Mouse (Mus musculus): Measurements from ENCODE around the gene Echdc3. TPM values are rescaled to one million over a fixed set of nuclear protein-coding genes. Genes with fewer than 3 reads are reported as not detected.

Echdc3 gene
- polyA plus RNA-seq, 1 experiment from 2014 or later: 12.1 TPM

DNA sequence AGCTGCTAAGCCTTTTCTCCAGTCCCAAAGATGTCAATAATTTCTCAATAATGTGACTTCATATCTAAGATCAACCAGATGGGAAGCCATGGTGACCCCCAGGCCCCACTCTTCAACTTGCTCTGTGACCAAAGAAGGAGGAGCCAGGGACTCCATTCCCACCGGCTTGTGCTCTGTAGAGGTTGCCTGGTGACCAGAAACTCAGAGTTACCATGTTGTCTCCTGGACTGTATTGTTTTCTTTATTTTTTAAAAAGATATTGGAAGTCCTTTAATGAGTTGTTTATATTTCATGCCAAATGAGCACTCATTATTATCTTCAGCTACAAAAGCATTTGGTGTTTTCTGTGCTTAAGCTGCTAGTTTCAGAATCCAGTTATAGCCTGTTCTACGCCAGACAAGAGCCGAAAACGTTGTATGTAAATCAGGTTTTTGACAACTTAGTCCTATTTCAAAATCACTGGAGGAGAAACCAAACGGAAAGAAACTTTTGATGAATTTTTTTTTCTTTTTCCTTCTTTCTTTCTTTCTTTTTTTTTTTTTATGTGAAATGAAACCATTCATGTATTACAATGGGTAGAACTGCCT lies 42.7 kb upstream of the Echdc3 start:
- H3K4me3 ChIP-seq (replicated peaks; ENCODE audit: low read length): no peak overlapping the region
- H3K9ac ChIP-seq (ENCODE audit: low read length): no peak overlapping the region
- no peaks in the 10 kb centered on the region for H3K36me3 ChIP-seq (ENCODE audit: control insufficient read depth, insufficient read depth, low read length)
- H3K4me1 ChIP-seq (ENCODE audit: control insufficient read depth, insufficient read depth, low read length): peaks cover 9% of the 10 kb centered on the region
- no peaks in the 10 kb centered on the region for H3K27me3 ChIP-seq (ENCODE audit: control insufficient read depth, insufficient read depth, low read length)
- no peak for ATAC-seq (ENCODE audit: insufficient read depth, low FRiP score)
- 0 out of 2 replicates have a peak, but pooled peaks cover 4% of the 10 kb centered on the region for H3K9me3 ChIP-seq (replicated peaks; ENCODE audit: control insufficient read depth, low read length)
- no peak overlapping the region for H3K4me2 ChIP-seq (ENCODE audit: low read depth, low read length)
- 81% methylated on average over 5 of the region's 5 CpGs for WGBS
- H3K27ac ChIP-seq (ENCODE audit: low read length): no peak overlapping the region

DNA sequence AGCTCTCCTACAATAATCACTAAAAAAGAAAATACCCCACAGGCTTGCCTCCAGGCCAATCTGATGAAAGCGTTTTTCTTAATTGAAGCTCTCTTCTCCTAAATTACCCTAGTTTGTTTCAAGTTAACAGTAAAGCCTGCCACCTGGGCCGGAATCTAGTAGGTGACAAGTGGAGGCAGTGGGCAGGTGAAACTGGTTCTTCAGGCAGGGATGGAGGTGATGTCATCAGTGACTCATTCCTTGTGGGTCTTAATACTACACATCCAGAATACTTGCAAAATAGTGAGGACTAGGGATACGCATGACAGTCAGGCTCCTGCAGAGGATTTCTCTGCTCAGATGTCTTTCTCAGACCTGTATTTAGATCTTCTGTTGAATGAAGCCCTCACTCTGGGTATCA lies 39.7 kb upstream of the Echdc3 start:
- WGBS: 87% methylated on average over 3 of the region's 3 CpGs
- Histone ChIP-seq H3K4me1 (ENCODE audit: control insufficient read depth, insufficient read depth, low read length) (peaks cover 9% of the 10 kb centered on the region), H3K27ac (ENCODE audit: low read length) (peak overlapping the region; percentile 50), H3K9ac (ENCODE audit: low read length) (no peak overlapping the region), H3K4me3 (replicated peaks; ENCODE audit: low read length) (no peak overlapping the region), H3K36me3 (ENCODE audit: control insufficient read depth, insufficient read depth, low read length) (no peaks in the 10 kb centered on the region), H3K4me2 (ENCODE audit: low read depth, low read length) (no peak overlapping the region), H3K27me3 (ENCODE audit: control insufficient read depth, insufficient read depth, low read length) (no peaks in the 10 kb centered on the region), H3K9me3 (replicated peaks; ENCODE audit: control insufficient read depth, low read length) (0 out of 2 replicates have a peak, but pooled peaks cover 4% of the 10 kb centered on the region)
- ATAC-seq (ENCODE audit: insufficient read depth, low FRiP score): no peak

DNA sequence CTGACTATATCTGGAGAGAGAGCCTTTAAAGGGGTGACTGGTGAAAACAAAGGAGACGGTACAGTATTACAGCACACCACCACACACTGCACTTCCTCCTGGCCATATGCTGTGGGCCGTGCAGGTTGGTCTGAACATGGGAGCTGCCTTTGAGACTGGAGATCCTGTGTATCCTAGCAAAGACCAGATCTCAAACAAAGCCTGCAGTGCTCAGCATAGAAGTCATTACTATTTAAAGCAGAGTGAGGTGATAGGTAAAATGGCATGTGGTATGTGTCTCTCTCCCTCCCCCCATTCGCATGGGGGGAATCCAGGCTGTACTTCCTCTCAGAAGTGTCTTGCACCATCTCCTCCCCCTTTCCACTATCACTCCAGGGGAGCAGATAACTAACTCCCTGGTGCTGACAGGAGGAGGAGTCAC lies 38.3 kb upstream of the Echdc3 start:
- Histone ChIP-seq H3K4me2 (ENCODE audit: low read depth, low read length) (no peak overlapping the region), H3K9me3 (replicated peaks; ENCODE audit: control insufficient read depth, low read length) (0 out of 2 replicates have a peak, but pooled peaks cover 8% of the 10 kb centered on the region), H3K4me1 (ENCODE audit: control insufficient read depth, insufficient read depth, low read length) (peaks cover 2% of the 10 kb centered on the region), H3K27ac (ENCODE audit: low read length) (no peak overlapping the region), H3K36me3 (ENCODE audit: control insufficient read depth, insufficient read depth, low read length) (no peaks in the 10 kb centered on the region), H3K9ac (ENCODE audit: low read length) (no peak overlapping the region), H3K4me3 (replicated peaks; ENCODE audit: low read length) (no peak overlapping the region), H3K27me3 (ENCODE audit: control insufficient read depth, insufficient read depth, low read length) (no peaks in the 10 kb centered on the region)
- 57% methylated on average over 3 of the region's 3 CpGs for WGBS
- no peak for ATAC-seq (ENCODE audit: insufficient read depth, low FRiP score)

DNA sequence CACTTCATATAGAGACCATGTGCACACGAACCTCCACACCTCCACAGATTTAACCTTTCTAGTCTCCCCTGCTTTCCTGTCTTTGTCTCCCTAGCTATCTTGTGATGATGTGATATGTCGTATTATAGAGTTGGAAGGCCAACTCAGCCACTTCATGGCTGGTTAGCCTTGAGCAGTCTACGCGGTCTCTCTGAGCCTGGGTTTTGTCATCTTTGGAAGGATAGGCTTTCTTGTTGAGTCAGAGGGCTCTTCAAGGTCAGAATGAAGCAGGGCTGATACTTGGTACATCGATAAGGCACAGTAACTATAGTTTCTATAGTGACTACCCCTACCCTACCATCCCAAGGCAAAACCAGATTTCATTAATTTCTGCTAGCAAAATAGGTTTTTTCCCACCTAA lies 28.6 kb upstream of the Echdc3 start:
- Histone ChIP-seq H3K9ac (ENCODE audit: low read length) (no peak overlapping the region), H3K4me3 (replicated peaks; ENCODE audit: low read length) (no peak overlapping the region), H3K9me3 (replicated peaks; ENCODE audit: control insufficient read depth, low read length) (0 out of 2 replicates have a peak, but pooled peaks cover 7% of the 10 kb centered on the region), H3K4me1 (ENCODE audit: control insufficient read depth, insufficient read depth, low read length) (no peaks in the 10 kb centered on the region), H3K36me3 (ENCODE audit: control insufficient read depth, insufficient read depth, low read length) (no peaks in the 10 kb centered on the region), H3K27me3 (ENCODE audit: control insufficient read depth, insufficient read depth, low read length) (no peaks in the 10 kb centered on the region), H3K27ac (ENCODE audit: low read length) (no peak overlapping the region), H3K4me2 (ENCODE audit: low read depth, low read length) (no peak overlapping the region)
- WGBS: 84% methylated on average over 5 of the region's 5 CpGs
- ATAC-seq (ENCODE audit: insufficient read depth, low FRiP score): no peak

DNA sequence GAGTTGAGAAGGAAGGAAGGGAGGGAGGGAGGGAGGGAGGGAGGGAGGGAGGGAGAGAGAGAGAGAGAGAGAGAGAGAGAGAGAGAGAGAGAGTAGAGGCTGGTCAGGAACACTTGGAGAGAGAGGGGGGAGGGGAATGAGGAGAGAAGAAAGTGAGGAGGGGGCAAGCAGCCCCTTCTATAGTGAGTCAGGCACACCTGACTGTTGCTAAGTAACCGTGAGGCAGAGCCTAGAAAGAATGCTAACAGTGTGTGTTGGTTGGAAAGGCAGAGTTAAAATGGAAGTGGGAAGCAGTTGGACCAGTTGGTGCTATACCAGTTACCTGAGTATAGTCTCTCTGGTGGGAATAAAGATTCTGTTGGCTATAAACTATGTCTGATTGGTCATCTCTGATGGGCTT lies 27.2 kb upstream of the Echdc3 start:
- 35% methylated on average over 1 of the region's 1 CpGs for WGBS
- no peak overlapping the region for H3K4me2 ChIP-seq (ENCODE audit: low read depth, low read length)
- no peaks in the 10 kb centered on the region for H3K27me3 ChIP-seq (ENCODE audit: control insufficient read depth, insufficient read depth, low read length)
- H3K27ac ChIP-seq (ENCODE audit: low read length): no peak overlapping the region
- no peak; the same call in 1 of the 2 replicates for ATAC-seq (ENCODE audit: insufficient read depth, low FRiP score)
- H3K36me3 ChIP-seq (ENCODE audit: control insufficient read depth, insufficient read depth, low read length): no peaks in the 10 kb centered on the region
- no peak overlapping the region for H3K4me3 ChIP-seq (replicated peaks; ENCODE audit: low read length)
- no peak overlapping the region for H3K9ac ChIP-seq (ENCODE audit: low read length)
- no peaks in the 10 kb centered on the region for H3K9me3 ChIP-seq (replicated peaks; ENCODE audit: control insufficient read depth, low read length)
- no peaks in the 10 kb centered on the region for H3K4me1 ChIP-seq (ENCODE audit: control insufficient read depth, insufficient read depth, low read length)

- no peak overlapping the region for H3K9ac ChIP-seq (ENCODE audit: low read length)
- no peaks in the 10 kb centered on the region for H3K9me3 ChIP-seq (replicated peaks; ENCODE audit: control insufficient read depth, low read length)
- no peak overlapping the region for H3K27ac ChIP-seq (ENCODE audit: low read length)
- H3K4me1 ChIP-seq (ENCODE audit: control insufficient read depth, insufficient read depth, low read length): no peaks in the 10 kb centered on the region
- no peak overlapping the region for H3K4me3 ChIP-seq (replicated peaks; ENCODE audit: low read length)
- no peaks in the 10 kb centered on the region for H3K36me3 ChIP-seq (ENCODE audit: control insufficient read depth, insufficient read depth, low read length)
- ATAC-seq (ENCODE audit: insufficient read depth, low FRiP score): no peak
- H3K4me2 ChIP-seq (ENCODE audit: low read depth, low read length): no peak overlapping the region
- WGBS: 65% methylated on average over 4 of the region's 4 CpGs
- H3K27me3 ChIP-seq (ENCODE audit: control insufficient read depth, insufficient read depth, low read length): no peaks in the 10 kb centered on the region
These were observed 26.5 kb upstream of the Echdc3 start for GRCm38 (mm10) chr2:6239333-6239732.

- peak overlapping the region; percentile 47; the same call in 1 of the 2 replicates for H3K27ac ChIP-seq (ENCODE audit: low read length)
- H3K4me3 ChIP-seq (replicated peaks; ENCODE audit: low read length): no peak overlapping the region
- no peaks in the 10 kb centered on the region for H3K27me3 ChIP-seq (ENCODE audit: control insufficient read depth, insufficient read depth, low read length)
- H3K9ac ChIP-seq (ENCODE audit: low read length): no peak overlapping the region
- no peaks in the 10 kb centered on the region for H3K9me3 ChIP-seq (replicated peaks; ENCODE audit: control insufficient read depth, low read length)
- H3K4me2 ChIP-seq (ENCODE audit: low read depth, low read length): no peak overlapping the region
- ATAC-seq (ENCODE audit: insufficient read depth, low FRiP score): peak; percentile 81; the same call in 1 of the 2 replicates
- no peaks in the 10 kb centered on the region for H3K4me1 ChIP-seq (ENCODE audit: control insufficient read depth, insufficient read depth, low read length)
- WGBS: 47% methylated on average over 2 of the region's 2 CpGs
- no peaks in the 10 kb centered on the region for H3K36me3 ChIP-seq (ENCODE audit: control insufficient read depth, insufficient read depth, low read length)
These were observed 25.8 kb upstream of the Echdc3 start for GRCm38 (mm10) chr2:6238679-6239078.

DNA sequence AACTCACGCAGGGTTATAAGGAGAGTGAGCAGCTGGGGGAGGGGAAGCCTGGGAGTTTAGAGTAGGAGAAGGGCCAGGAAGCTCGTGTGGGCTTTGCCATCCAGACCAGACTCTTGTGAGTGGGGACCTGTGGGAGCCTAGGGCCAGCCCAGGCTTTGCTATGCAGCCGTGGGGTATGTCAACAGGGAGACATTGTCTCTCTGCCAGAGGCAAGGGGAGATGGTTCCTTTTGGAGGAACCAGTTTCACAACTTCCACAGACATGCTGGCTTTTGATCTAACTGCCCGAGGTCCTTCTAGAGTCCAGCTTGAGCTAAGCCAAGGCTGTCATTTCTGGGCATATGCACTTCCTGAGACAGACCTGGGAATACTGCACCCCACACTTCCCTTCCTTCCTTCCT lies 25.4 kb upstream of the Echdc3 start:
- H3K4me3 ChIP-seq (replicated peaks; ENCODE audit: low read length): no peak overlapping the region
- WGBS: 31% methylated on average over 4 of the region's 4 CpGs
- H3K9ac ChIP-seq (ENCODE audit: low read length): no peak overlapping the region
- H3K27me3 ChIP-seq (ENCODE audit: control insufficient read depth, insufficient read depth, low read length): no peaks in the 10 kb centered on the region
- H3K4me2 ChIP-seq (ENCODE audit: low read depth, low read length): no peak overlapping the region
- peak; percentile 42; the same call in 1 of the 2 replicates for ATAC-seq (ENCODE audit: insufficient read depth, low FRiP score)
- H3K9me3 ChIP-seq (replicated peaks; ENCODE audit: control insufficient read depth, low read length): no peaks in the 10 kb centered on the region
- peak overlapping the region; percentile 47; the same call in 1 of the 2 replicates for H3K27ac ChIP-seq (ENCODE audit: low read length)
- no peaks in the 10 kb centered on the region for H3K4me1 ChIP-seq (ENCODE audit: control insufficient read depth, insufficient read depth, low read length)
- no peaks in the 10 kb centered on the region for H3K36me3 ChIP-seq (ENCODE audit: control insufficient read depth, insufficient read depth, low read length)

DNA sequence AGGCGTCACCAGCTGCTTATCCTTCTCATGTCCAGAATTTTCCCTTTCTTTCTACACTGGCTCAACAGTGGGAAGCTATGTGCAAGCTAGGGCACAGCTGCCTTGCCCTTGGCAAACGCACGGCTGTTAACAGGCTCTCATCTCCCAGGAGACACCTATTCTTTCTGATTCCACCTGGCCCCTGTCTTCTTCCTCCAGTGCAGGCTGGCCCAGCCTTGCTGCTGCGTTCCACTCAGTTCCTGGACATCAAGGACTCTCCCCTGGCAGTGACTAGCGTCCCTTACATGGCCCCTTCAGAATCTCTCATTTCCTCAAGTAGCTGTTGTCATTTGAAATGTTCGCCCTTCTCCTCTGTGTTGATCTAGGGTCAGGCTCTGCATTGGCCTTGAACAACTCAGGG lies 20.5 kb upstream of the Echdc3 start:
- no peaks in the 10 kb centered on the region for H3K36me3 ChIP-seq (ENCODE audit: control insufficient read depth, insufficient read depth, low read length)
- no peak overlapping the region for H3K4me2 ChIP-seq (ENCODE audit: low read depth, low read length)
- no peaks in the 10 kb centered on the region for H3K4me1 ChIP-seq (ENCODE audit: control insufficient read depth, insufficient read depth, low read length)
- H3K9ac ChIP-seq (ENCODE audit: low read length): no peak overlapping the region
- no peak overlapping the region for H3K27ac ChIP-seq (ENCODE audit: low read length)
- no peaks in the 10 kb centered on the region for H3K9me3 ChIP-seq (replicated peaks; ENCODE audit: control insufficient read depth, low read length)
- no peak overlapping the region for H3K4me3 ChIP-seq (replicated peaks; ENCODE audit: low read length)
- ATAC-seq (ENCODE audit: insufficient read depth, low FRiP score): no peak
- no peaks in the 10 kb centered on the region for H3K27me3 ChIP-seq (ENCODE audit: control insufficient read depth, insufficient read depth, low read length)
- 65% methylated on average over 6 of the region's 6 CpGs for WGBS

Measured in stomach, embryonic 16.5 days (tissue).